Mouse (Mus musculus) intestine, embryonic 14.5 days (tissue): ENCODE measurements around the gene Unc45a. TPM values are rescaled to one million over a fixed set of nuclear protein-coding genes. Genes with fewer than 3 reads are reported as not detected.

Experiments used
- ATAC-seq: fragments of 200-750 bp; cut with Nextera tagmentation; replicated peaks from 2 replicates; pipeline ENCODE4 v1.8.0; 2017; ENCODE audit warnings: low read depth, moderate number of reproducible peaks, moderate TSS enrichment, moderate library complexity; ENCODE audit not compliant: low FRiP score, low TSS enrichment
- DNase-seq: peaks from one replicate; pipeline ENCODE4 v3.0.0-alpha.2; 2018; ENCODE audit warnings: low spot score
- H3K27ac ChIP-seq: fragments of 300-500 bp; sonication (generic); 2 replicates; pipeline ENCODE4 v1.5.1; 2014; ENCODE audit warnings: low read depth, mild to moderate bottlenecking, control low read depth
- H3K27me3 ChIP-seq: fragments of 300-500 bp; sonication (generic); replicated peaks from 2 replicates; pipeline ENCODE4 v1.6.1; 2014; ENCODE audit warnings: low read length, control low read depth; ENCODE audit not compliant: control insufficient read depth, insufficient read depth
- H3K36me3 ChIP-seq: fragments of 300-500 bp; sonication (generic); 2 replicates; pipeline ENCODE4 v1.6.1; 2014; ENCODE audit warnings: low read length, control low read depth; ENCODE audit not compliant: control insufficient read depth, insufficient read depth
- H3K4me1 ChIP-seq: fragments of 300-500 bp; sonication (generic); replicated peaks from 2 replicates; pipeline ENCODE4 v1.6.1; 2014; ENCODE audit warnings: low read length, control low read depth, mixed read lengths; ENCODE audit not compliant: control insufficient read depth, insufficient read depth
- H3K4me2 ChIP-seq: fragments of 300-500 bp; sonication (generic); 2 replicates; pipeline ENCODE4 v1.6.1; 2014; ENCODE audit warnings: low read length
- H3K4me3 ChIP-seq: fragments of 300-500 bp; sonication (generic); 2 replicates; pipeline ENCODE4 v1.5.1; 2014; ENCODE audit warnings: low read depth, low read length, control low read depth, mixed read lengths
- H3K9ac ChIP-seq: fragments of 300-500 bp; sonication (generic); 2 replicates; pipeline ENCODE4 v1.6.1; 2014; ENCODE audit warnings: mild to moderate bottlenecking, low read length
- H3K9me3 ChIP-seq: fragments of 300-500 bp; sonication (generic); 2 replicates; pipeline ENCODE4 v1.6.1; 2016; ENCODE audit warnings: low read length, control low read depth; ENCODE audit not compliant: control insufficient read depth
- WGBS: fragments of 180-500 bp; shearing (Covaris S2); extraction: QIAGEN DNeasy Blood & Tissue Kit; methylation state at CpG from one replicate; pipeline ENCODE4 v1.1.7; 2014; 5-methylcytosine and 5-hydroxymethylcytosine counted together
- polyA plus RNA-seq: library from polyadenylated mRNA; unstranded; fragments of >200 nt; fragmentation: Nextera tagmentation; extraction: Ambion mirVana; gene quantifications from 2 replicates; pipeline ENCODE4 v1.2.1, GENCODE M21; 2014

The Unc45a gene
- polyA plus RNA-seq, 1 experiment from 2014 or later, result 29.9 TPM

GRCm38 (mm10) chr7:80341793-80342192 lies 988 bp upstream of the Unc45a start:
- Histone ChIP-seq H3K4me3 (no peak overlapping the region), H3K36me3 (peaks cover 8% of the 10 kb centered on the region), H3K27me3 (no peaks in the 10 kb centered on the region), H3K9me3 (no peaks in the 10 kb centered on the region), H3K4me1 (peaks cover 23% of the 10 kb centered on the region; the same call in 1 of the 2 replicates), H3K9ac (no peak overlapping the region), H3K27ac (no peak overlapping the region), H3K4me2 (no peak overlapping the region)
- ATAC-seq (no peak), DNase-seq (no peak)
- WGBS, result 81% methylated on average over 7 of the region's 7 CpGs

GRCm38 (mm10) chr7:80339793-80340628 lies 794 bp downstream of the Unc45a start:
- ATAC-seq (peak; percentile 94), DNase-seq (peak; percentile 98)
- H3K4me3 ChIP-seq, result peak overlapping the region; percentile 62
- no peaks in the 10 kb centered on the region for H3K27me3 ChIP-seq
- H3K36me3 ChIP-seq, result peaks cover 26% of the 10 kb centered on the region
- H3K9ac ChIP-seq, result peak overlapping the region; percentile 49
- peak overlapping the region; percentile 85 for H3K27ac ChIP-seq
- peak overlapping the region; percentile 69 for H3K4me2 ChIP-seq
- H3K9me3 ChIP-seq, result no peaks in the 10 kb centered on the region
- H3K4me1 ChIP-seq, result peaks cover 23% of the 10 kb centered on the region; the same call in 1 of the 2 replicates
- under 1% methylated on average over 45 of the region's 45 CpGs for WGBS

GRCm38 (mm10) chr7:80339371-80339770 lies 1.4 kb downstream of the Unc45a start:
- Histone ChIP-seq H3K4me2 (peak overlapping the region; percentile 69), H3K27ac (no peak overlapping the region)
- 8% methylated on average over 17 of the region's 17 CpGs for WGBS

GRCm38 (mm10) chr7:80336932-80337331 lies 3.9 kb downstream of the Unc45a start:
- no peak overlapping the region for H3K4me3 ChIP-seq
- 0 out of 2 replicates have a peak, but pooled peaks cover 3% of the 10 kb centered on the region for H3K9me3 ChIP-seq
- H3K4me2 ChIP-seq, result no peak overlapping the region
- ATAC-seq, result no peak
- no peak overlapping the region for H3K27ac ChIP-seq
- peaks cover 56% of the 10 kb centered on the region for H3K36me3 ChIP-seq
- H3K4me1 ChIP-seq, result peaks cover 17% of the 10 kb centered on the region; the same call in 1 of the 2 replicates
- no peak overlapping the region for H3K9ac ChIP-seq
- no peak for DNase-seq
- H3K27me3 ChIP-seq, result no peaks in the 10 kb centered on the region
- whole genome bisulfite sequencing, result 90% methylated on average over 3 of the region's 3 CpGs

More at GRCm38 (mm10) chr7:80339371-80339770, 1.4 kb downstream of the Unc45a start:
- Histone ChIP-seq H3K9me3 (no peaks in the 10 kb centered on the region), H3K9ac (peak overlapping the region; percentile 49), H3K4me3 (peak overlapping the region; percentile 62), H3K36me3 (peaks cover 32% of the 10 kb centered on the region), H3K4me1 (peaks cover 23% of the 10 kb centered on the region; the same call in 1 of the 2 replicates), H3K27me3 (no peaks in the 10 kb centered on the region)
- DNase-seq, result peak; percentile 67
- ATAC-seq, result no peak

GRCm38 (mm10) chr7:80334848-80335247 lies 6.0 kb downstream of the Unc45a start:
- no peaks in the 10 kb centered on the region for H3K27me3 ChIP-seq
- no peak overlapping the region for H3K4me2 ChIP-seq
- no peak overlapping the region for H3K27ac ChIP-seq
- H3K9ac ChIP-seq, result no peak overlapping the region
- DNase-seq, result no peak
- no peak for ATAC-seq
- peaks cover 13% of the 10 kb centered on the region; the same call in 1 of the 2 replicates for H3K4me1 ChIP-seq
- H3K9me3 ChIP-seq, result 0 out of 2 replicates have a peak, but pooled peaks cover 3% of the 10 kb centered on the region
- H3K36me3 ChIP-seq, result peaks cover 77% of the 10 kb centered on the region
- 81% methylated on average over 4 of the region's 4 CpGs for WGBS
- no peak overlapping the region for H3K4me3 ChIP-seq

GRCm38 (mm10) chr7:80331433-80331832 lies 9.4 kb downstream of the Unc45a start:
- no peak for DNase-seq
- Histone ChIP-seq H3K4me3 (no peak overlapping the region), H3K27ac (no peak overlapping the region), H3K9ac (no peak overlapping the region), H3K4me1 (no peaks in the 10 kb centered on the region), H3K4me2 (no peak overlapping the region), H3K27me3 (no peaks in the 10 kb centered on the region), H3K9me3 (0 out of 2 replicates have a peak, but pooled peaks cover 3% of the 10 kb centered on the region), H3K36me3 (peaks cover 99% of the 10 kb centered on the region)
- no peak for ATAC-seq
- WGBS, result 94% methylated on average over 19 of the region's 19 CpGs

- no peak overlapping the region for H3K4me3 ChIP-seq
- DNase-seq (no peak), ATAC-seq (no peak)
- peaks cover 99% of the 10 kb centered on the region for H3K36me3 ChIP-seq
- no peaks in the 10 kb centered on the region for H3K27me3 ChIP-seq
- WGBS, result 90% methylated on average over 8 of the region's 8 CpGs
- H3K9ac ChIP-seq, result no peak overlapping the region
- no peaks in the 10 kb centered on the region for H3K4me1 ChIP-seq
- H3K4me2 ChIP-seq, result no peak overlapping the region
- H3K27ac ChIP-seq, result no peak overlapping the region
- H3K9me3 ChIP-seq, result 0 out of 2 replicates have a peak, but pooled peaks cover 3% of the 10 kb centered on the region
These were observed 10.5 kb downstream of the Unc45a start for GRCm38 (mm10) chr7:80330278-80330677.

GRCm38 (mm10) chr7:80326076-80326475 lies 14.7 kb downstream of the Unc45a start:
- no peak overlapping the region for H3K4me3 ChIP-seq
- no peak overlapping the region for H3K4me2 ChIP-seq
- H3K4me1 ChIP-seq, result 0 out of 2 replicates have a peak, but pooled peaks cover 7% of the 10 kb centered on the region
- ATAC-seq (no peak), DNase-seq (no peak)
- no peaks in the 10 kb centered on the region for H3K27me3 ChIP-seq
- H3K36me3 ChIP-seq, result peaks cover 61% of the 10 kb centered on the region
- no peak overlapping the region for H3K9ac ChIP-seq
- H3K9me3 ChIP-seq, result no peaks in the 10 kb centered on the region
- WGBS, result 95% methylated on average over 19 of the region's 19 CpGs
- H3K27ac ChIP-seq, result no peak overlapping the region
